Mouse (Mus musculus): ENCODE results near the gene Lyg2. TPM values are rescaled to one million over a fixed set of nuclear protein-coding genes. Genes with fewer than 3 reads are reported as not detected.

Lyg2 gene
- polyA plus RNA-seq, 1 experiment, result not detected

DNA sequence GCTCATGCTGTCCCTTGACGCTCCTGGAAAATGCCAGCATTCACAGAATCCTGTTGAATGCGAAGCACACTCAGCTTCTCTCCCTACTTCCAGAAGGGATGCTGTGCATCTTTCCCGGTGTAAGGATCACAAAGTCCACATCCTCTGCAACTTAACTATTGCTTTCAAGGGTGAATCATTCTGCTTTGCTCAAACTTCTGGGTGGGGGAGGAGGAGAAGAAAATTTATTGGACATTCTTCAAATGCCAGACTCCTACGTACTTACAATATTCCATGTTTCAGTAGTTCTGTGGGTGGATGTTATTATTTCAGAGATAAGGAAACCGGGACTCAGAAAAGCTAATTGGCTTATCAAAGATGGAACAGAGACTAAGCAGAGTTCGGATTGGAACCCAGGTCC, 1.8 kb upstream of the Lyg2 start:
- no peaks in the 10 kb centered on the region for H3K27me3 ChIP-seq (ENCODE audit: control insufficient read depth, insufficient read depth, low read length, poor library complexity, severe bottlenecking)
- TF ChIP-seq EP300 (IDR thresholded peaks at IDR 0.05; ENCODE audit: insufficient read depth, low read depth, low read length) (no peak), CTCF (IDR thresholded peaks at IDR 0.05; ENCODE audit: low read depth, low read length) (no peak), POLR2A (IDR thresholded peaks at IDR 0.05; ENCODE audit: insufficient read depth, low read length) (no peak)
- no peaks in the 10 kb centered on the region for H3K4me1 ChIP-seq (ENCODE audit: control insufficient read depth, insufficient read depth, low read length)
- H3K9ac ChIP-seq (ENCODE audit: low read depth, poor library complexity, severe bottlenecking), result no peak overlapping the region
- no peaks in the 10 kb centered on the region for H3K9me3 ChIP-seq (replicated peaks; ENCODE audit: control insufficient read depth, insufficient read depth, low read length, poor library complexity, severe bottlenecking)
- no peaks in the 10 kb centered on the region for H3K36me3 ChIP-seq (ENCODE audit: control insufficient read depth, insufficient read depth, low read length, poor library complexity, severe bottlenecking)
- no peak overlapping the region for H3K27ac ChIP-seq (ENCODE audit: insufficient read depth, low read length)
- H3K4me3 ChIP-seq (ENCODE audit: low read depth, low read length), result no peak overlapping the region

DNA sequence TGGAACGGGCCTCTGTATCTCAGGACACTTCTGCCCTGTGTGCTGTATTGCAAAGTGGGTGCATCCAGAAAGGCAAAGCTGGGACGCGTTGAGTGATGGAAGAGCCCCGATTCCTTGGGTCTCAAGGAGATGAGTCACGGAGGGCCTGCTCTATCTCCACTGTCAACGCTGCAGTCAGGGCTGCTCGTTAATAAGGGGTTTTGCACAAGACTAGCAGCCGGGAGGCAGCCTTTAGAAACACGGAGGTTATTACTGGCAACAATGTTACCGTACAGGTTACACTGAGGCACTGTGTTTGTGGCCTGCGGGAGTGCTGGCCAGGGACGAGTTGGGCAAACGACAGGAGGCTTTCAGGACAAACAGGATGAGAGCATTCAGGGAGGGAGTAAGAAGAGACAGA, 1.4 kb upstream of the Lyg2 start:
- TF ChIP-seq EP300 (IDR thresholded peaks at IDR 0.05; ENCODE audit: insufficient read depth, low read depth, low read length) (no peak), CTCF (IDR thresholded peaks at IDR 0.05; ENCODE audit: low read depth, low read length) (no peak), POLR2A (IDR thresholded peaks at IDR 0.05; ENCODE audit: insufficient read depth, low read length) (no peak)
- no peaks in the 10 kb centered on the region for H3K4me1 ChIP-seq (ENCODE audit: control insufficient read depth, insufficient read depth, low read length)
- no peak overlapping the region for H3K4me3 ChIP-seq (ENCODE audit: low read depth, low read length)
- H3K9me3 ChIP-seq (replicated peaks; ENCODE audit: control insufficient read depth, insufficient read depth, low read length, poor library complexity, severe bottlenecking), result no peaks in the 10 kb centered on the region
- no peaks in the 10 kb centered on the region for H3K27me3 ChIP-seq (ENCODE audit: control insufficient read depth, insufficient read depth, low read length, poor library complexity, severe bottlenecking)
- H3K9ac ChIP-seq (ENCODE audit: low read depth, poor library complexity, severe bottlenecking), result no peak overlapping the region
- H3K27ac ChIP-seq (ENCODE audit: insufficient read depth, low read length), result no peak overlapping the region
- no peaks in the 10 kb centered on the region for H3K36me3 ChIP-seq (ENCODE audit: control insufficient read depth, insufficient read depth, low read length, poor library complexity, severe bottlenecking)

DNA sequence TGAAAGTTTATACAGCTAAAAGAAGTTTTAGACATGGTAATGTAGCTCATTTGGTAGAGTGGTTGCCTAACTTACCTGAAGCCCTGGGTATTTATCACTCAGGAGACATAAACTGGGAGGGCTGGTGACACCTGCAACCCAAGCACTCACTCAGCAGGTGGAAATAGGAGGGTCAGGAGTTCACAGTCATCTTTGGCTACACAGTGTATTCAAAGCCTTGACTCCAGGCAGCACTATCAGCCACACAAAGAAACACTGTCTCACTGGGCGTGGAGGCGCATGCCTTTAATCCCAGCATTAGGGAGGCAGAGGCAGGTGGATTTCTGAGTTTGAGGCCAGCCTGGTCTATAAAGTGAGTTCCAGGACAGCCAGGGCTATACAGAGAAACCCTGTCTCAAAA, 3.5 kb downstream of the Lyg2 start:
- Histone ChIP-seq H3K4me3 (ENCODE audit: low read depth, low read length) (no peak overlapping the region), H3K4me1 (ENCODE audit: control insufficient read depth, insufficient read depth, low read length) (no peaks in the 10 kb centered on the region), H3K9me3 (replicated peaks; ENCODE audit: control insufficient read depth, insufficient read depth, low read length, poor library complexity, severe bottlenecking) (no peaks in the 10 kb centered on the region), H3K9ac (ENCODE audit: low read depth, poor library complexity, severe bottlenecking) (no peak overlapping the region), H3K27ac (ENCODE audit: insufficient read depth, low read length) (no peak overlapping the region), H3K36me3 (ENCODE audit: control insufficient read depth, insufficient read depth, low read length, poor library complexity, severe bottlenecking) (no peaks in the 10 kb centered on the region), H3K27me3 (ENCODE audit: control insufficient read depth, insufficient read depth, low read length, poor library complexity, severe bottlenecking) (no peaks in the 10 kb centered on the region; the same call in 1 of the 2 replicates)
- TF ChIP-seq EP300 (IDR thresholded peaks at IDR 0.05; ENCODE audit: insufficient read depth, low read depth, low read length) (no peak), CTCF (IDR thresholded peaks at IDR 0.05; ENCODE audit: low read depth, low read length) (no peak), POLR2A (IDR thresholded peaks at IDR 0.05; ENCODE audit: insufficient read depth, low read length) (no peak)

DNA sequence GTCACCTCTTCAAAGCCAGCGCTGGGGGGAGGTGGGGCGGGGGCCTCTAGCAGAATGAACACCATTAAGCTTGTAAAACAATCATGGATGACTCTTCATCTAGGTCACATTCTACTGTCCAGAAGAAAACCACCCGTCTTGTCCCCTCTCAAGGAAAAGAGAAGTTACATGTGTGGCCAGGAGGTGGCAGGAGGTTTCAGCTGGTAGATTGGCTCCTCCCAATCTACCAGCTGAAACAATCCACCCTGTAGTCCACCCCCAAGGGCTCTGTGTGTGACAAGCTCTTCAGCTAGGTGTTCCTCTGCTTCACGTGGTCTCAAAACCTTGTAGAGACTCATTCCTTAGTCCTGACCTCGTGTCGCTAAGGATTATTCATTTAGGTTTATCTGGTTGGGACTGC, 13.1 kb downstream of the Lyg2 start:
- no peak overlapping the region for H3K27ac ChIP-seq (ENCODE audit: insufficient read depth, low read length)
- H3K36me3 ChIP-seq (ENCODE audit: control insufficient read depth, insufficient read depth, low read length, poor library complexity, severe bottlenecking), result peaks cover 6% of the 10 kb centered on the region
- no peaks in the 10 kb centered on the region for H3K27me3 ChIP-seq (ENCODE audit: control insufficient read depth, insufficient read depth, low read length, poor library complexity, severe bottlenecking)
- no peaks in the 10 kb centered on the region for H3K9me3 ChIP-seq (replicated peaks; ENCODE audit: control insufficient read depth, insufficient read depth, low read length, poor library complexity, severe bottlenecking)
- TF ChIP-seq POLR2A (IDR thresholded peaks at IDR 0.05; ENCODE audit: insufficient read depth, low read length), result no peak
- no peak for TF ChIP-seq CTCF (IDR thresholded peaks at IDR 0.05; ENCODE audit: low read depth, low read length)
- TF ChIP-seq EP300 (IDR thresholded peaks at IDR 0.05; ENCODE audit: insufficient read depth, low read depth, low read length), result no peak
- no peak overlapping the region for H3K4me3 ChIP-seq (ENCODE audit: low read depth, low read length)
- no peak overlapping the region for H3K9ac ChIP-seq (ENCODE audit: low read depth, poor library complexity, severe bottlenecking)
- no peaks in the 10 kb centered on the region for H3K4me1 ChIP-seq (ENCODE audit: control insufficient read depth, insufficient read depth, low read length)

DNA sequence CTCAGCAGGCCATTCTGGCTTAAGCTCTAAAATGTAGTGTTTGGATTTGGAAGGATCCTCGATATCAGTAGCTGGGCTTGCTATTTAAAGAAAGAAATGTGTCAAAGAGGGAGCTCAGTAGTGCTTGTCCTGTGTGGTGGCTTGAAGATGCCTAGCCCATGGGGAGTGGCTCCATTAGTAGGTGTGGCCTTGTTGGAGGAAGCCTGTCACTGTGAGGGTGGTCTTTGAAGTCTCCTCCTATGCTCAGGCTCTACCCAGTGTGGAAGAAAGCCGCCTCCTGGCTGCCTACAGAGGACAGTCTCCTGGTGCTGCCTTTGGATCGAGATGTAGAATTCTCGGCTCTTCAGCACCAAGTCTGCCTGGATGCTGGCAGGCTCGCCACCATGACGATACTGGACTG, 16.0 kb downstream of the Lyg2 start:
- no peak overlapping the region for H3K4me3 ChIP-seq (ENCODE audit: low read depth, low read length)
- no peak overlapping the region for H3K27ac ChIP-seq (ENCODE audit: insufficient read depth, low read length)
- H3K9ac ChIP-seq (ENCODE audit: low read depth, poor library complexity, severe bottlenecking), result no peak overlapping the region
- H3K4me1 ChIP-seq (ENCODE audit: control insufficient read depth, insufficient read depth, low read length), result no peaks in the 10 kb centered on the region
- no peak for TF ChIP-seq EP300 (IDR thresholded peaks at IDR 0.05; ENCODE audit: insufficient read depth, low read depth, low read length)
- TF ChIP-seq POLR2A (IDR thresholded peaks at IDR 0.05; ENCODE audit: insufficient read depth, low read length), result no peak
- TF ChIP-seq CTCF (IDR thresholded peaks at IDR 0.05; ENCODE audit: low read depth, low read length), result no peak
- H3K27me3 ChIP-seq (ENCODE audit: control insufficient read depth, insufficient read depth, low read length, poor library complexity, severe bottlenecking), result no peaks in the 10 kb centered on the region
- H3K36me3 ChIP-seq (ENCODE audit: control insufficient read depth, insufficient read depth, low read length, poor library complexity, severe bottlenecking), result peaks cover 27% of the 10 kb centered on the region
- no peaks in the 10 kb centered on the region for H3K9me3 ChIP-seq (replicated peaks; ENCODE audit: control insufficient read depth, insufficient read depth, low read length, poor library complexity, severe bottlenecking)

DNA sequence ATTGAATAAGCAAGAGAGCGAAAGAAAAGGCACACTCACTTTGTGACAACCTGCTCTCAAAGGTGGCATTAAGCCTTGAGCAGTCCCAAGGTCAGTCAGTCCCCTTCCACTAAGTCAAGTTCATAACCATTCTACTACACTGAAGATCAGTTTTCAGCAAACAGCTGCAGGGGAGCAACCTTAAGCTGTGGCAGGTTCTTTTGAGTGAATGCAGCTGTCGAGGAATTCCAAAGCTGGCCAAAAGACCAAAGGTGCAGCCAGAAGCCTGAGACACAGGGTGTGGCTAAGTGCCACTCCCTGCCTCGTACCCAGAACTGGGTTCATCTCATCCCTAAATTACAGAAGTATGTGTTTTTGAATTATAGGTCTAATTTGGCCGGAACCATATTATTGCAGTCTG, 16.5 kb downstream of the Lyg2 start:
- no peak overlapping the region for H3K4me3 ChIP-seq (ENCODE audit: low read depth, low read length)
- H3K36me3 ChIP-seq (ENCODE audit: control insufficient read depth, insufficient read depth, low read length, poor library complexity, severe bottlenecking), result peaks cover 27% of the 10 kb centered on the region
- no peak for TF ChIP-seq EP300 (IDR thresholded peaks at IDR 0.05; ENCODE audit: insufficient read depth, low read depth, low read length)
- no peak for TF ChIP-seq POLR2A (IDR thresholded peaks at IDR 0.05; ENCODE audit: insufficient read depth, low read length)
- TF ChIP-seq CTCF (IDR thresholded peaks at IDR 0.05; ENCODE audit: low read depth, low read length), result no peak
- H3K9me3 ChIP-seq (replicated peaks; ENCODE audit: control insufficient read depth, insufficient read depth, low read length, poor library complexity, severe bottlenecking), result no peaks in the 10 kb centered on the region
- no peaks in the 10 kb centered on the region for H3K4me1 ChIP-seq (ENCODE audit: control insufficient read depth, insufficient read depth, low read length)
- no peak overlapping the region for H3K27ac ChIP-seq (ENCODE audit: insufficient read depth, low read length)
- no peaks in the 10 kb centered on the region for H3K27me3 ChIP-seq (ENCODE audit: control insufficient read depth, insufficient read depth, low read length, poor library complexity, severe bottlenecking)
- H3K9ac ChIP-seq (ENCODE audit: low read depth, poor library complexity, severe bottlenecking), result no peak overlapping the region
